Mouse (Mus musculus) CH12.LX (cell line): Measurements from ENCODE around the gene Sgca. TPM values are rescaled to one million over a fixed set of nuclear protein-coding genes. Genes with fewer than 3 reads are reported as not detected.

Source experiments
- DNase-seq: peaks from one replicate; pipeline ENCODE4 v3.0.0-alpha.2; 2013; ENCODE audit errors: extremely low read depth
- H3K27ac ChIP-seq: 2 replicates; pipeline ENCODE4 v1.5.1; 2012; ENCODE audit warnings: low read depth, mild to moderate bottlenecking, control low read depth, moderate library complexity; ENCODE audit not compliant: insufficient read depth
- H3K27me3 ChIP-seq: replicated peaks from 2 replicates; pipeline ENCODE3; 2012; ENCODE audit warnings: inconsistent platforms
- H3K36me3 ChIP-seq, 2 experiments: replicated peaks in 1 of 2; 2 replicates each; pipeline versions ENCODE3 to v1.6.1; 2012; ENCODE audit warnings: inconsistent platforms in 1 of 2, low read length in 1 of 2, mild to moderate bottlenecking in 1 of 2, mixed read lengths in 1 of 2, moderate library complexity in 1 of 2; ENCODE audit not compliant: control insufficient read depth in 1 of 2, insufficient read depth in 1 of 2
- H3K4me1 ChIP-seq, 2 experiments: 2 replicates each; pipeline ENCODE4 v1.6.1; 2012; ENCODE audit warnings: inconsistent platforms in 1 of 2, moderate library complexity in 1 of 2; ENCODE audit not compliant: insufficient read depth in 2 of 2, control insufficient read depth in 1 of 2
- H3K4me2 ChIP-seq: 2 replicates; pipeline ENCODE4 v1.6.1; 2012; ENCODE audit warnings: low read depth, mild to moderate bottlenecking, control low read depth; ENCODE audit not compliant: poor library complexity, insufficient read depth, severe bottlenecking
- H3K4me3 ChIP-seq, 3 experiments: fragments of 150-350 bp in 1 of 3; sonication (generic) in 1 of 3; replicated peaks in 1 of 3; 2 replicates each; pipeline versions ENCODE3 to v1.5.1; 2011 to 2012; ENCODE audit warnings: low read depth in 2 of 3, low read length in 2 of 3, mild to moderate bottlenecking in 2 of 3, moderate library complexity in 2 of 3, control low read depth in 1 of 3, improper control_type of control experiment in 1 of 3, inconsistent platforms in 1 of 3, mixed read lengths in 1 of 3; ENCODE audit not compliant: poor library complexity in 1 of 3
- H3K79me2 ChIP-seq: replicated peaks from 2 replicates; pipeline ENCODE4 v1.6.1; 2012; ENCODE audit warnings: mild to moderate bottlenecking, moderate library complexity; ENCODE audit not compliant: control insufficient read depth, poor library complexity, insufficient read depth, severe bottlenecking; ENCODE audit errors: extremely low read depth
- H3K9ac ChIP-seq: 2 replicates; pipeline ENCODE4 v1.6.1; 2012; ENCODE audit warnings: low read depth, mild to moderate bottlenecking, control low read depth, moderate library complexity; ENCODE audit not compliant: insufficient read depth
- H3K9me3 ChIP-seq: replicated peaks from 2 replicates; pipeline ENCODE3; 2012; ENCODE audit warnings: low read length, inconsistent platforms, mixed read lengths
- BHLHE40 ChIP-seq: IDR thresholded peaks from 2 replicates; pipeline ENCODE4 v1.6.1; 2011; ENCODE audit warnings: mild to moderate bottlenecking, low read depth, low read length, improper control_type of control experiment
- E2F4 ChIP-seq: IDR thresholded peaks from 2 replicates; pipeline ENCODE4 v1.6.1; 2011; ENCODE audit warnings: low read depth, low read length, improper control_type of control experiment; ENCODE audit not compliant: insufficient replicate concordance
- EP300 ChIP-seq: IDR thresholded peaks from 2 replicates; pipeline ENCODE4 v1.6.1; 2011; ENCODE audit warnings: low read length, improper control_type of control experiment
- ETS1 ChIP-seq: conservative IDR thresholded peaks from 2 replicates; pipeline ENCODE4 v1.6.1; 2012; ENCODE audit warnings: low read depth, mild to moderate bottlenecking, inconsistent platforms, low read length, improper control_type of control experiment, moderate library complexity
- HCFC1 ChIP-seq: IDR thresholded peaks from 2 replicates; pipeline ENCODE4 v1.6.1; 2012; ENCODE audit warnings: low read depth, mild to moderate bottlenecking, inconsistent platforms, low read length, improper control_type of control experiment
- IRF4 ChIP-seq: IDR thresholded peaks from 2 replicates; pipeline ENCODE4 v1.6.1; 2014; ENCODE audit warnings: low read depth, mild to moderate bottlenecking, inconsistent platforms, low read length, improper control_type of control experiment
- JUN ChIP-seq: IDR thresholded peaks from 2 replicates; pipeline ENCODE4 v1.6.1; 2011; ENCODE audit warnings: low read depth, mild to moderate bottlenecking, low read length, improper control_type of control experiment, moderate library complexity; ENCODE audit not compliant: insufficient read depth
- MAX ChIP-seq: IDR thresholded peaks from 2 replicates; pipeline ENCODE4 v1.6.1; 2011; ENCODE audit warnings: low read length, improper control_type of control experiment
- MEF2A ChIP-seq: IDR thresholded peaks from 2 replicates; pipeline ENCODE4 v1.6.1; 2014; ENCODE audit warnings: low read depth, mild to moderate bottlenecking, inconsistent platforms, low read length, improper control_type of control experiment, borderline replicate concordance
- MXI1 ChIP-seq: IDR thresholded peaks from 2 replicates; pipeline ENCODE4 v1.6.1; 2011; ENCODE audit warnings: mild to moderate bottlenecking, low read depth, low read length, improper control_type of control experiment
- NRF1 ChIP-seq: IDR thresholded peaks from 2 replicates; pipeline ENCODE4 v1.6.1; 2014; ENCODE audit warnings: low read depth, mild to moderate bottlenecking, inconsistent platforms, low read length, improper control_type of control experiment, moderate library complexity
- PAX5 ChIP-seq: IDR thresholded peaks from 2 replicates; pipeline ENCODE4 v1.6.1; 2012; ENCODE audit warnings: low read length, inconsistent platforms, mixed read lengths
- POLR2A ChIP-seq: IDR thresholded peaks from 2 replicates; pipeline ENCODE4 v1.6.1; 2011; ENCODE audit warnings: low read depth, mild to moderate bottlenecking, improper control_type of control experiment, low read length
- POLR2AphosphoS2 ChIP-seq: IDR thresholded peaks from 2 replicates; pipeline ENCODE4 v1.6.1; 2011; ENCODE audit warnings: low read depth, low read length, improper control_type of control experiment
- RAD21 ChIP-seq: IDR thresholded peaks from 2 replicates; pipeline ENCODE4 v1.6.1; 2011; ENCODE audit warnings: low read depth, mild to moderate bottlenecking, low read length, improper control_type of control experiment, moderate library complexity
- RCOR1 ChIP-seq: conservative IDR thresholded peaks from 2 replicates; pipeline ENCODE4 v1.6.1; 2012; ENCODE audit warnings: low read depth, mild to moderate bottlenecking, inconsistent platforms, low read length, improper control_type of control experiment
- TBP ChIP-seq: conservative IDR thresholded peaks from 2 replicates; pipeline ENCODE4 v1.6.1; 2011; ENCODE audit warnings: low read depth, low read length, improper control_type of control experiment
- USF2 ChIP-seq: conservative IDR thresholded peaks from 2 replicates; pipeline ENCODE4 v1.6.1; 2011; ENCODE audit warnings: low read depth, low read length, improper control_type of control experiment
- ZC3H11A ChIP-seq: IDR thresholded peaks from 2 replicates; pipeline ENCODE4 v1.6.1; 2012; ENCODE audit warnings: low read depth, mild to moderate bottlenecking, inconsistent platforms, low read length, improper control_type of control experiment
- ZMIZ1 ChIP-seq: IDR thresholded peaks from 2 replicates; pipeline ENCODE4 v1.6.1; 2012; ENCODE audit warnings: low read depth, mild to moderate bottlenecking, inconsistent platforms, low read length, improper control_type of control experiment
- dilution Hi-C: fragments of 300-500 bp; cut with MboI; formaldehyde crosslinking; loops from 2 replicates; pipeline ENCODE4 v1.14.3; 2020; ENCODE audit warnings: low sequenced_read_pairs; ENCODE audit not compliant: extremely low pct_unique_long_range_greater_than_20kb, extremely low pct_ligation_motif_present
- in situ Hi-C: fragments of 300-500 bp; cut with MboI; formaldehyde crosslinking; loops from 3 replicates; pipeline ENCODE4 v1.14.3; 2019; ENCODE audit warnings: low sequenced_read_pairs, low pct_ligation_motif_present, low pct_unique_long_range_greater_than_20kb, mixed read lengths
- polyA plus RNA-seq: library from polyadenylated mRNA; unstranded; fragments of >175 nt; gene quantifications from 2 replicates; pipeline ENCODE4 v1.2.1, GENCODE M21; 2012; ENCODE audit warnings: low read depth; ENCODE audit not compliant: insufficient read length
- total RNA-seq, 2 experiments: library from RNA; depleted of rRNA; stranded (reverse); fragments of 300-350 nt in 1 of 2; fragments of >200 nt in 1 of 2; gene quantifications; 2 replicates each; pipeline ENCODE4 v1.2.3; 2012 to 2014

The Sgca gene
- total and polyA plus RNA-seq, 3 experiments: 0.08 to 0.39 TPM; not detected in 1

- Histone ChIP-seq H3K27ac (no peak overlapping the region), H3K27me3 (peaks cover 93% of the 10 kb centered on the region), H3K4me3 (no peak overlapping the region), H3K4me1 (peaks cover 4 to 22% of the 10 kb centered on the region in 2 experiments; a peak in 3 of 4 replicates), H3K36me3 (no peaks in the 10 kb centered on the region), H3K4me2 (no peak overlapping the region), H3K9ac (no peak overlapping the region), H3K9me3 (no peaks in the 10 kb centered on the region), H3K79me2 (no peaks in the 10 kb centered on the region)
- in situ Hi-C loops (loop anchor here (10.0 kb wide), 1 partner anchor 199 kb away; no protein-coding TSS in a partner anchor), dilution Hi-C loops (no loop called here)
- DNase-seq: no peak
- TF ChIP-seq POLR2AphosphoS2 (no peak), PAX5 (no peak), EP300 (no peak), E2F4 (no peak), USF2 (no peak), RAD21 (no peak), TBP (no peak), ZMIZ1 (no peak), ETS1 (no peak), RCOR1 (no peak), NRF1 (no peak), IRF4 (no peak), MAX (no peak), MEF2A (no peak), MXI1 (no peak), POLR2A (no peak)
Measured at GRCm38 (mm10) chr11:94933584-94933983, 42.5 kb downstream of the Sgca start.

GRCm38 (mm10) chr11:94930151-94930550 lies 46.0 kb downstream of the Sgca start:
- Histone ChIP-seq H3K4me2 (no peak overlapping the region), H3K27me3 (peaks cover 92% of the 10 kb centered on the region), H3K9ac (no peak overlapping the region)
- DNase-seq: no peak
- TF ChIP-seq PAX5 (no peak), RCOR1 (no peak), JUN (no peak), HCFC1 (no peak), ZC3H11A (no peak), RAD21 (no peak), BHLHE40 (no peak)
- TF ChIP-seq, all 38 proteins: peak for 0
- no peak overlapping the region for H3K27ac ChIP-seq
- no peak overlapping the region for H3K4me3 ChIP-seq
- in situ Hi-C loops (loop anchor here (10.0 kb wide), 1 partner anchor 195 kb away; no protein-coding TSS in a partner anchor), dilution Hi-C loops (no loop called here)
- H3K4me1 ChIP-seq: peaks cover 0 to 6% of the 10 kb centered on the region in 2 experiments; a peak in 2 of 4 replicates
- no peaks in the 10 kb centered on the region for H3K9me3 ChIP-seq
- H3K36me3 ChIP-seq: no peaks in the 10 kb centered on the region
- no peaks in the 10 kb centered on the region for H3K79me2 ChIP-seq
